Mouse (Mus musculus) cerebellum, adult 2 months (tissue): ENCODE data around the gene Cd93.

ENCODE experiments used
- CTCF ChIP-seq: fragments of 200-500 bp; IDR thresholded peaks from 2 replicates; pipeline ENCODE4 v1.5.1; 2011; ENCODE audit warnings: low read depth, mild to moderate bottlenecking, control low read depth, low read length, moderate library complexity, borderline replicate concordance; ENCODE audit not compliant: insufficient read depth
- POLR2A ChIP-seq: fragments of 200-500 bp; IDR thresholded peaks from 2 replicates; pipeline ENCODE4 v1.6.1; 2011; ENCODE audit warnings: low read length, control low read depth, borderline replicate concordance; ENCODE audit not compliant: insufficient read depth

DNA sequence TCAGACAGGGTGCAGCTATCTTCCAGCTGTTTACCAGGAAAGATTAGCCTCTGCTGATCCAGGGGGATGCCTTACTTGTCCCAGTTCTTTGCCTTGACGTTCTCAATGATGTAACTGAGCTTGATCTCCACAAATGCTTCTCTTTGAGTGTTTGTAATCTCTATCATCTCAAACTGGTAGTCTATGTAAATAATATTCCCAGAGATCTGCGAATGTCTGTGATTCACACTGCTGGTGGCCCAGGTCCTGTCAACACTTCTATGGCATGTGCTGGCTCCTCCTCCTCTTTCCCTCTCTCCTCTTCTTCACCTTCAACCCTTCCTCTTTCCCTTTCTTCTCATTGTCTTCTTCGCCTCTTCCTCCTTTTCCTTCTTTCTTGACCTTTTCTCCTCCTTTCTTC is 24.2 kb downstream of the Cd93 start:
- TF ChIP-seq POLR2A (no peak), CTCF (no peak)
